Mouse (Mus musculus) megakaryocyte, embryonic 14.5 days (primary cell): ENCODE measurements around the gene Cenpu.

ENCODE experiments used
- FLI1 ChIP-seq: IDR thresholded peaks from 2 replicates; pipeline ENCODE4 v1.6.1; 2012; ENCODE audit warnings: low read length, inconsistent platforms, mixed read lengths
- GATA1 ChIP-seq: IDR thresholded peaks from 3 replicates; pipeline ENCODE4 v1.6.1; 2012; ENCODE audit warnings: mixed read lengths, low read length, inconsistent platforms, borderline replicate concordance

DNA sequence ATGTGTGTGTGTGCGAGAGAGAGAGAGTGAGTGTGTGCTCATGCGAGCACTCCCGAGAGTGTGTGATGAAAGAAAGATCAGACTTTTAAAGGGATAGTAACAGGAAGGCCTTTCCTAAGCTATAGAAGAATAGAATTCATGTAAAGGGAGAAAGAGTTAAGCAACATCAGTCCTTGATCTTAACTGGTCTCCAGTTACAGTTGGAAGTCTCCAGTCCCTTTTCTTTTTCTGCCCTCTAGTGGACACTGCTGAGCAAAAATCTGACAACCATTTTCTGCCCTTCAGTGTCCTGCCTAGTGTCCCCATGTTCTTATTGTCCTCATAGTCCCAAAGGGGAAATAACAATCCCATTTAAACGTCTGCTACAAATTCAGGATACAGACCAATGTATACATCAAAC, 4.6 kb upstream of the Cenpu start:
- TF ChIP-seq GATA1 (no peak), FLI1 (no peak)
